Mouse (Mus musculus) heart, embryonic 11.5 days (tissue): Measurements from ENCODE around the gene Egln3. TPM values are rescaled to one million over a fixed set of nuclear protein-coding genes. Genes with fewer than 3 reads are reported as not detected.
A peak's percentile ranks its signal among the peaks of the same experiment; 100 is the strongest.

Experiments
- ATAC-seq: fragments of 200-750 bp; cut with Nextera tagmentation; replicated peaks from 2 replicates; pipeline ENCODE4 v1.8.0; 2017; ENCODE audit warnings: moderate library complexity; ENCODE audit not compliant: insufficient number of reproducible peaks, low FRiP score, low TSS enrichment
- H3K27ac ChIP-seq: fragments of 300-500 bp; sonication (generic); 2 replicates; pipeline ENCODE4 v1.5.1; 2014; ENCODE audit warnings: mild to moderate bottlenecking, low read depth, low read length
- H3K27me3 ChIP-seq: fragments of 300-500 bp; sonication (generic); 2 replicates; pipeline ENCODE4 v1.6.1; 2014; ENCODE audit warnings: mild to moderate bottlenecking, low read length, mixed read lengths; ENCODE audit not compliant: control insufficient read depth, insufficient read depth
- H3K36me3 ChIP-seq: fragments of 300-500 bp; sonication (generic); 2 replicates; pipeline ENCODE4 v1.6.1; 2014; ENCODE audit warnings: mild to moderate bottlenecking, low read length, moderate library complexity, mixed read lengths; ENCODE audit not compliant: control insufficient read depth, insufficient read depth
- H3K4me1 ChIP-seq: fragments of 300-500 bp; sonication (generic); 2 replicates; pipeline ENCODE4 v1.6.1; 2014; ENCODE audit warnings: low read length; ENCODE audit not compliant: control insufficient read depth, insufficient read depth
- H3K4me2 ChIP-seq: fragments of 300-500 bp; sonication (generic); 2 replicates; pipeline ENCODE4 v1.6.1; 2014; ENCODE audit warnings: mild to moderate bottlenecking, moderate library complexity
- H3K4me3 ChIP-seq: fragments of 300-500 bp; sonication (generic); 2 replicates; pipeline ENCODE4 v1.5.1; 2014; ENCODE audit warnings: low read depth, low read length
- H3K9ac ChIP-seq: fragments of 300-500 bp; sonication (generic); 2 replicates; pipeline ENCODE4 v1.6.1; 2014; ENCODE audit warnings: mild to moderate bottlenecking, low read depth, low read length, moderate library complexity
- H3K9me3 ChIP-seq: fragments of 300-500 bp; sonication (generic); replicated peaks from 2 replicates; pipeline ENCODE4 v1.6.1; 2016; ENCODE audit warnings: low read length; ENCODE audit not compliant: control insufficient read depth
- WGBS: fragments of 180-500 bp; shearing (Covaris S2); extraction: QIAGEN DNeasy Blood & Tissue Kit; methylation state at CpG from one replicate; pipeline ENCODE4 v1.1.7; 2014; ENCODE audit not compliant: insufficient replicate concordance; 5-methylcytosine and 5-hydroxymethylcytosine counted together
- polyA plus RNA-seq: library from polyadenylated mRNA; unstranded; fragments of >200 nt; fragmentation: Nextera tagmentation; extraction: Ambion mirVana; gene quantifications from 2 replicates; pipeline ENCODE4 v1.2.1, GENCODE M21; 2014

The Egln3 gene
- polyA plus RNA-seq, 1 experiment from 2014 or later: 6.8 TPM

DNA sequence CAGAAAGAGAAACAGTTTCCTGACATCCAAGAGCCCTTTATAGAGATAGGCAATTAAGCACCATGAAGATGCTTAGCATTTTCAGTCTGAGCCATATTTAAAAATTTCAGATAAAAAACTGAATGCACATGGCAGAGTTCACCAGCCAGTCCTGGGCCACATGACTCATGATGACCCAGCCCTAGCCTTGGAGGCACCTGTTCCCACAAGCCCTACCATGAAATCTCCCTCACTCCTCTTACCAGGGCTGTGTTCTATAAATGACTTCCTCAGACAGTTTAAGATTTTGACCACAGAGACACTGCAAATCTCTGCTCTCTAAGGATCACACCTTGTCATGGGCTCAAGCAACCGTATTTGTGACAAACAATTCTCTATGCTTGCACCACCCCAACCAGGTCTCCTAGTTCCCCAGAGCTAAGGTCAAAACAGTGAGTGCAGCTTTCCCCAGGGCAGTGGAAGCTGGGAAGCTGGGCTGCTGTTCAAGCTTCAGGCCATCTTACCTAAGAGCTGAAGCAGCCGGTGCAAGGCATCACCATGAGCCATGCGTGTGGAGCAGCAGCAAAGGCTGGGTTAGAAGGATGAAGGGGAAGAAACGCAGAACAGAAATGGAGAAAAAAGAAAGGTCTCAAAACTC is 5.3 kb downstream of the Egln3 start:
- no peaks in the 10 kb centered on the region for H3K9me3 ChIP-seq
- H3K4me1 ChIP-seq: peaks cover 12% of the 10 kb centered on the region; the same call in 1 of the 2 replicates
- peaks cover 4% of the 10 kb centered on the region for H3K27me3 ChIP-seq
- no peak overlapping the region for H3K9ac ChIP-seq
- no peak overlapping the region for H3K4me2 ChIP-seq
- H3K4me3 ChIP-seq: no peak overlapping the region
- 85% methylated on average over 4 of the region's 4 CpGs for WGBS
- no peaks in the 10 kb centered on the region for H3K36me3 ChIP-seq
- no peak for ATAC-seq
- H3K27ac ChIP-seq: no peak overlapping the region

DNA sequence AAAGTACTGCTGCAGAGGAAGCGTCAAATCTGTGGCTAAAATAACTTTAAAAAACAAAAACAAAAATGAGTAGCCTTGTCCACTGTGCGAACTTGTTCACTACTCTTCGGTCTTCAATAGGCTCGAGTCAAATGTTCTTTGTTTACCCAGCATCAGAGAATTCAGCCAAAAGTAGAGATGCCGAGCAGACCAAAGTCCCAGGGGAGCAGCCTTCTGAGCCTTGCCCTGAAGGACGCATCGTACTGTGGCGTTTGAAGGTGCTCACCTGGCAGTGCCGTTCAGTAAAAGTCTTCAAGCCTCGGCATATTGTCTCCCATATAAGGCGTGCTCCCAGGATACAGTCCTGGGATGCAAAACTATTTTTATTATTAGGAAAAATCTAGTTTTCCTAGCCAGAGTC is 5.8 kb downstream of the Egln3 start:
- ATAC-seq: no peak
- no peak overlapping the region for H3K4me3 ChIP-seq
- no peak overlapping the region for H3K9ac ChIP-seq
- peaks cover 4% of the 10 kb centered on the region for H3K27me3 ChIP-seq
- no peak overlapping the region for H3K4me2 ChIP-seq
- no peaks in the 10 kb centered on the region for H3K36me3 ChIP-seq
- peaks cover 14% of the 10 kb centered on the region for H3K4me1 ChIP-seq
- no peak overlapping the region for H3K27ac ChIP-seq
- WGBS: 70% methylated on average over 11 of the region's 11 CpGs
- no peaks in the 10 kb centered on the region for H3K9me3 ChIP-seq

DNA sequence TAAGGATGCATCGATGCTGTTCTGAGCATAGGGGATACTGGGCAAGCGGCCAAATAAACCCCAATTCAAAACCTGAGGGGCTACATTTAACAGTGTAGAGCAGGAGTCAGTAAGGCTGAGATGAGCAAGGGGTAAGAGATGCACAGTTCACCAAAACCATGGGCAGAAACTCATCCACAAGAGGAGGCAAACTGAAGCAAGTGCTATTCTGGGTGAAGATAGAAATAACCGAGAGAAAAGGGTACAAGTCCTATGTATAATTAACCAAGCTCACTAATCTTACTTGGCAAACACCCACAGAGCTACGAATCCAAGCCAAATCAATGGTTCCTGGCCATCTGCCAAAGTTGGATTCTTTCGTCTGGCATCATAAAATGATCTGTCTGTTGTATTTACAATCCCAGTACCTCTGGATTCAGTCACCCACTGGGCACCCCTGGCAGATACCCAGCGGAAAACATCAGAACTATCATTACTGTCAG is 6.3 kb downstream of the Egln3 start:
- Histone ChIP-seq H3K27ac (no peak overlapping the region), H3K4me2 (peak overlapping the region; percentile 15; the same call in 1 of the 2 replicates)
- no peak for ATAC-seq

DNA sequence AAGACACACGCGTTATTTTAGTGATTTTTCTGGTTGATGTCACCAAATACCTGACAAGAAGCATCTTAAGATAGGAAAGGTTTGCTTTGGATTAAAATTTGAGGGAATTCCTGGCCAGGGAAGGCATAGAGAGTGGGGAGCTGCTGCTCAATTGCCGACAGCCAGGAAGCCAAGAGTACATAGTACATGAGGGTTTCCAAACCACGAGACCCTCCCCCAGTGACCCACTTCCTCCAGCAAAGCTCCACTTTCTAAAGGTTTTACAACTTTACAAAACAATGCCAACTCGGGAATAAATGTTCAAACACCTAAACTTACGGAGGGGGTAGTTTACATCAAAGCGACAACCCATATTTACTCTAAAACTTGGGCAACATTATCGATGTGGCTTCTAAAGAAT is 6.8 kb downstream of the Egln3 start:
- Histone ChIP-seq H3K4me3 (no peak overlapping the region), H3K36me3 (no peaks in the 10 kb centered on the region), H3K27me3 (no peaks in the 10 kb centered on the region), H3K4me1 (peaks cover 13% of the 10 kb centered on the region), H3K27ac (no peak overlapping the region), H3K9me3 (no peaks in the 10 kb centered on the region), H3K9ac (no peak overlapping the region), H3K4me2 (no peak overlapping the region)
- no peak for ATAC-seq
- WGBS: 82% methylated on average over 8 of the region's 8 CpGs

More for the DNA sequence above, 6.3 kb downstream of the Egln3 start:
- Histone ChIP-seq H3K9me3 (no peaks in the 10 kb centered on the region), H3K9ac (no peak overlapping the region), H3K4me3 (no peak overlapping the region), H3K36me3 (no peaks in the 10 kb centered on the region), H3K27me3 (peaks cover 3% of the 10 kb centered on the region; the same call in 1 of the 2 replicates), H3K4me1 (peaks cover 14% of the 10 kb centered on the region)
- 59% methylated on average over 6 of the region's 6 CpGs for WGBS

DNA sequence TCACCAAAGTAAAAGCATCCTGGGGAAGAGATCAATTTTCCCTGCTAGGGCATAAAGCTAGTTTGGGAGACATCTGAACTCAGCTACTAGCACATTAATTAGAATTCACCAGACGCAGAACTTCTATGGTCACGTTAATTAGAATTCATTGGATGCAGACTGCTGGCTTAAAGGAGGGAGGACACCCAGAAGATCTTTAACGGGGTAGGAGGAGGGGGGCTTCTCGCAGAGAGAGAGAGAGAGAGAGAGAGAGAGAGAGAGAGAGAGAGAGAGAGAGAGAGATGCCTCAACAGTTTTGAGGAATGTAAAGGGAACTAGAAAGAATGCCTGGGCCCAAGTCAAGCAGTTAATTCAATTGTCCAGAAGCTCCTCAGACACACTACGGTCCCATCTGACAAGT is 9.5 kb downstream of the Egln3 start:
- Histone ChIP-seq H3K4me2 (no peak overlapping the region), H3K9me3 (no peaks in the 10 kb centered on the region), H3K4me3 (no peak overlapping the region), H3K27me3 (no peaks in the 10 kb centered on the region), H3K9ac (no peak overlapping the region), H3K27ac (no peak overlapping the region), H3K4me1 (peaks cover 25% of the 10 kb centered on the region), H3K36me3 (no peaks in the 10 kb centered on the region)
- no peak for ATAC-seq
- 57% methylated on average over 5 of the region's 5 CpGs for WGBS

DNA sequence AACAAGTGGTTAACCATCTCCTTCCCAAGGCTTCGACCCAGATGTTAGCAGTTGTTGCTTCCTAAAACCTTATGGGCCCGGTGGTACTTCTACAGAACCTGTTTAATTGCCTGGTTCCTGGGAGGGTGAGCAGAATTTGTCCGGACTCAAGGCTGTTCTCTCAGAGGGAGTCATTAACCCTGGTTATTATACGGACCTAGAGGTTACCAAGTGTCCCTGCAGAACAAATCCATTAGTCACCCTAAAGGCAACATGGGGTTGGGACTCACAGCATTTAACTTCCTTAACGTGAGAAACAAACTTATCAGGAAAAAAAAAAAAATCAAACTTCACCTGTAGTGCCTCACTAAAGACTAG is 11.4 kb downstream of the Egln3 start:
- peak overlapping the region; percentile 65 for H3K9ac ChIP-seq
- WGBS: 2% methylated on average over 5 of the region's 5 CpGs
- H3K27ac ChIP-seq: peak overlapping the region; percentile 76
- H3K27me3 ChIP-seq: no peaks in the 10 kb centered on the region
- H3K9me3 ChIP-seq: no peaks in the 10 kb centered on the region
- no peak; the same call in 1 of the 2 replicates for ATAC-seq
- peak overlapping the region; percentile 65 for H3K4me2 ChIP-seq
- H3K4me1 ChIP-seq: peaks cover 21% of the 10 kb centered on the region
- no peaks in the 10 kb centered on the region for H3K36me3 ChIP-seq
- peak overlapping the region; percentile 24; the same call in 1 of the 2 replicates for H3K4me3 ChIP-seq

DNA sequence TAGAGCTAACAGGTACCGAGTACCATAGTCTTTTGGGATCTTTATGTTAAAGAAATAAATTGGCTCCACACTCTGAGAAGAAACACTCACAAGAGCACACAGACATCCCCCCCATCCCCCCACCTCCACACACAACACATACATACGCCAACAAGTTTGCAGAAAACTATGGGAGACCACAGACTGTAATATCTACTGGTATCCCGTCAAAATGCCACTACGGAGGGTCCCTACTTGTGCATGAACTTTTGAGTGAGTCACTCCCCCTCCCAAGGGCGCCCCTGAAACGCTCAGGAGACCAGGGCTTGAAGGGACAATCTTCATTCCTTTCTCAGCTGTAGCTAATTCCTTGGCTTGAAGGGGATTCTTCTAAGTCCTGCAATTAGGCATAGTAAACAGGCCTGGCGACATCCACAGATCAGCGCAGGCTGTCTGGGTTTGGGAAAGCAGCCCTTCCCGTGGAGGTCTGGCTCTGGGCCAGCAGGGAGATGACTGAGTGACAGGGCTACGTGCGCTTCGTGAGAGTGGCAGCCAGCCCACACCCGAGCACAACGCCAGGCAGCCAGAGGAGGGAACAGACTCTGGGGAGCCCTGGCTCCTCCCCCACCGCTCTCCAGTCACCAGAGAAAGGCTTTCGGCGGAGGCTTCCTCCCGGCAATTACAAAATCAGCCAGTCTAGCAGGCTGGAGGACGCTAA is 11.9 kb downstream of the Egln3 start:
- Histone ChIP-seq H3K27ac (peak overlapping the region; percentile 76), H3K9ac (peak overlapping the region; percentile 65), H3K4me2 (peak overlapping the region; percentile 65), H3K9me3 (no peaks in the 10 kb centered on the region), H3K4me1 (peaks cover 19% of the 10 kb centered on the region), H3K4me3 (peak overlapping the region; percentile 24), H3K36me3 (no peaks in the 10 kb centered on the region), H3K27me3 (no peaks in the 10 kb centered on the region)
- 2% methylated on average over 19 of the region's 19 CpGs for WGBS
- ATAC-seq: peak; percentile 96

DNA sequence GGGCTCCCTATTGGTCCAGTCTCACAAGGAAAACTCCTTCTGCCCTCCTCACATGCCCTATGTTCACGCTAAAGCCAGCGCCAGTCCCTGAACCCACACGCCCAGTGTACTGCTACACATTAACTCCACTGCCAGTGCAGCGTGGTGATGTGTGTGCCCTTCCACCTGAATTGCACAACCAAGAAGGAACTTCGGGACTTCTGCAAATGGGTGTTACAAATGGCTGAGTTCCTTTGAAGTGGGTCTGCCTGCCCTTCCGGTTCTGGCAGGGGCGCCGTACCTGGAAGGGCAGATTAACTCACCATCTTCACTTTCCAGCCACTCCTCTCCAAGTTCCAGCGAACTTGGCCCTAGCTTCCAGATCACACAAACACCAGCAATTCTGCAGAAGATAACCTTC is 12.5 kb downstream of the Egln3 start:
- Histone ChIP-seq H3K27ac (peak overlapping the region; percentile 76), H3K9me3 (no peaks in the 10 kb centered on the region), H3K27me3 (no peaks in the 10 kb centered on the region), H3K4me2 (peak overlapping the region; percentile 65), H3K9ac (0 out of 2 replicates have a peak overlapping the region, but pooled peaks have one; percentile 34), H3K36me3 (no peaks in the 10 kb centered on the region), H3K4me1 (peaks cover 19% of the 10 kb centered on the region), H3K4me3 (no peak overlapping the region)
- no peak for ATAC-seq
- 36% methylated on average over 9 of the region's 9 CpGs for WGBS
